Mouse (Mus musculus) gastrocnemius, adult 2 months (tissue): ENCODE measurements around the gene Gse1. TPM values are rescaled to one million over a fixed set of nuclear protein-coding genes. Genes with fewer than 3 reads are reported as not detected.
A peak's percentile ranks its signal among the peaks of the same experiment; 100 is the strongest.

Experiments
- DNase-seq: peaks from one replicate; pipeline ENCODE4 v3.0.0; 2022
- H3K27ac ChIP-seq: fragments of 200-600 bp; 2 replicates; pipeline ENCODE4 v1.8.1; 2022; ENCODE audit warnings: mild to moderate bottlenecking
- H3K4me3 ChIP-seq: fragments of 200-600 bp; 2 replicates; pipeline ENCODE4 v1.8.1; 2022; ENCODE audit warnings: mild to moderate bottlenecking, moderate library complexity
- CTCF ChIP-seq: fragments of 200-600 bp; IDR thresholded peaks from 2 replicates; pipeline ENCODE4 v1.8.1; 2022; ENCODE audit warnings: antibody characterized with exemption, mild to moderate bottlenecking, moderate library complexity
- intact Hi-C: fragments of 180-260 bp; cut with DNase I; formaldehyde crosslinking; loops from one replicate; pipeline ENCODE4 v1.15.1; 2025
- total RNA-seq, 2 experiments: library from RNA; stranded (reverse); gene quantifications; 2 replicates each; pipeline ENCODE4 v1.2.3; 2021

Gene Gse1
- total RNA-seq, 2 experiments from 2014 or later, result 26.5 to 37.3 TPM

- DNase-seq, result no peak
- no peak for TF ChIP-seq CTCF
- Histone ChIP-seq H3K27ac (peak overlapping the region; percentile 94), H3K4me3 (peak overlapping the region; percentile 67; the same call in 1 of the 2 replicates)
- intact Hi-C loops, result no loop called here
Observed at GRCm38 (mm10) chr8:120248451-120248850, 20.2 kb downstream of the Gse1 start.

- Histone ChIP-seq H3K4me3 (peak overlapping the region; percentile 67), H3K27ac (peak overlapping the region; percentile 94)
- peak; percentile 87 for DNase-seq
- intact Hi-C loops, result loop anchor here (2.0 kb wide), 1 partner anchor 19 kb away; no protein-coding TSS in a partner anchor
- no peak for TF ChIP-seq CTCF
Observed at GRCm38 (mm10) chr8:120249800-120250336, 21.6 kb downstream of the Gse1 start.

GRCm38 (mm10) chr8:120250750-120251410 lies 22.6 kb downstream of the Gse1 start:
- intact Hi-C loops, result loop anchor here (2.0 kb wide), 1 partner anchor 20 kb away; no protein-coding TSS in a partner anchor
- Histone ChIP-seq H3K27ac (peak overlapping the region; percentile 94), H3K4me3 (peak overlapping the region; percentile 67)
- TF ChIP-seq CTCF, result no peak
- DNase-seq, result peak; percentile 73

GRCm38 (mm10) chr8:120251411-120252035 lies 23.3 kb downstream of the Gse1 start:
- intact Hi-C loops, result loop anchor here (2.0 kb wide), 1 partner anchor 21 kb away; no protein-coding TSS in a partner anchor
- no peak for TF ChIP-seq CTCF
- H3K27ac ChIP-seq, result peak overlapping the region; percentile 94
- peak overlapping the region; percentile 67 for H3K4me3 ChIP-seq
- peak; percentile 83 for DNase-seq

- DNase-seq, result peak; percentile 62
- Histone ChIP-seq H3K27ac (peak overlapping the region; percentile 94), H3K4me3 (no peak overlapping the region)
- TF ChIP-seq CTCF, result no peak
- intact Hi-C loops, result no loop called here
Observed at GRCm38 (mm10) chr8:120253626-120254025, 25.4 kb downstream of the Gse1 start.

- intact Hi-C loops, result no loop called here
- DNase-seq, result no peak
- TF ChIP-seq CTCF, result no peak
- peak overlapping the region; percentile 89 for H3K27ac ChIP-seq
- H3K4me3 ChIP-seq, result no peak overlapping the region
Observed at GRCm38 (mm10) chr8:120255406-120255987, 27.2 kb downstream of the Gse1 start.

GRCm38 (mm10) chr8:120256958-120257357 lies 28.7 kb downstream of the Gse1 start:
- Histone ChIP-seq H3K27ac (peak overlapping the region; percentile 89), H3K4me3 (0 out of 2 replicates have a peak overlapping the region, but pooled peaks have one; percentile 3)
- DNase-seq, result peak; percentile 86
- no peak for TF ChIP-seq CTCF
- intact Hi-C loops, result no loop called here

- Histone ChIP-seq H3K4me3 (peak overlapping the region; percentile 23), H3K27ac (peak overlapping the region; percentile 89)
- TF ChIP-seq CTCF, result no peak
- peak; percentile 87 for DNase-seq
- intact Hi-C loops, result no loop called here
Observed at GRCm38 (mm10) chr8:120259206-120259605, 30.9 kb downstream of the Gse1 start.

- intact Hi-C loops, result loop anchor here (10.0 kb wide), 1 partner anchor 46 kb away; no protein-coding TSS in a partner anchor
- no peak for TF ChIP-seq CTCF
- Histone ChIP-seq H3K4me3 (peak overlapping the region; percentile 5; the same call in 1 of the 2 replicates), H3K27ac (peak overlapping the region; percentile 89)
- DNase-seq, result peak; percentile 78
Observed at GRCm38 (mm10) chr8:120260677-120261076, 32.4 kb downstream of the Gse1 start.

- intact Hi-C loops, result loop anchor here (10.0 kb wide), 1 partner anchor 47 kb away; no protein-coding TSS in a partner anchor
- no peak for DNase-seq
- no peak for TF ChIP-seq CTCF
- H3K27ac ChIP-seq, result peak overlapping the region; percentile 89
- no peak overlapping the region for H3K4me3 ChIP-seq
Observed at GRCm38 (mm10) chr8:120261338-120262120, 33.3 kb downstream of the Gse1 start.

- intact Hi-C loops, result loop anchor here (10.0 kb wide), 1 partner anchor 49 kb away; no protein-coding TSS in a partner anchor
- Histone ChIP-seq H3K4me3 (no peak overlapping the region), H3K27ac (peak overlapping the region; percentile 91)
- no peak for TF ChIP-seq CTCF
- DNase-seq, result no peak
Observed at GRCm38 (mm10) chr8:120263879-120264278, 35.6 kb downstream of the Gse1 start.
